Mouse (Mus musculus): Measurements from ENCODE around the gene Arhgap11a. TPM values are rescaled to one million over a fixed set of nuclear protein-coding genes. Genes with fewer than 3 reads are reported as not detected.

Arhgap11a gene
- polyA plus RNA-seq, 1 experiment from 2014 or later, result 5.9 TPM

Other genes starting within 250 kb of the Arhgap11a start
- gene Grem1, start 90.0 kb downstream of the Arhgap11a start, polyA plus RNA-seq (2014; fragmentation: Nextera tagmentation; extraction: Ambion mirVana), result 0.13 and 0.38 TPM in 2 replicates
- 0.32 and 0.44 TPM in 2 replicates for gene Scg5, start 19.5 kb downstream of the Arhgap11a start, polyA plus RNA-seq (2014; fragmentation: Nextera tagmentation; extraction: Ambion mirVana)
- not detected in 2 replicates for gene Gjd2, start 165.0 kb upstream of the Arhgap11a start, polyA plus RNA-seq (2014; fragmentation: Nextera tagmentation; extraction: Ambion mirVana)
- gene Actc1, start 204.9 kb upstream of the Arhgap11a start, polyA plus RNA-seq (2014; fragmentation: Nextera tagmentation; extraction: Ambion mirVana), result 40.9 and 96.3 TPM in 2 replicates

All from liver, embryonic 11.5 days (tissue).